Mouse (Mus musculus) layer of hippocampus, postnatal 36 days (tissue): ENCODE measurements around the gene Slc9a3r1. TPM values are rescaled to one million over a fixed set of nuclear protein-coding genes. Genes with fewer than 3 reads are reported as not detected.

Source experiments
- DNase-seq, 2 experiments: peaks; one replicate each; pipeline ENCODE4 v3.0.0; 2022
- total RNA-seq, 2 experiments: library from RNA; stranded (reverse); gene quantifications; 2 replicates each; pipeline ENCODE4 v1.2.3; 2021

The Slc9a3r1 gene
- 10 to 100 TPM; 72.1 to 73.7 TPM for total RNA-seq

DNA sequence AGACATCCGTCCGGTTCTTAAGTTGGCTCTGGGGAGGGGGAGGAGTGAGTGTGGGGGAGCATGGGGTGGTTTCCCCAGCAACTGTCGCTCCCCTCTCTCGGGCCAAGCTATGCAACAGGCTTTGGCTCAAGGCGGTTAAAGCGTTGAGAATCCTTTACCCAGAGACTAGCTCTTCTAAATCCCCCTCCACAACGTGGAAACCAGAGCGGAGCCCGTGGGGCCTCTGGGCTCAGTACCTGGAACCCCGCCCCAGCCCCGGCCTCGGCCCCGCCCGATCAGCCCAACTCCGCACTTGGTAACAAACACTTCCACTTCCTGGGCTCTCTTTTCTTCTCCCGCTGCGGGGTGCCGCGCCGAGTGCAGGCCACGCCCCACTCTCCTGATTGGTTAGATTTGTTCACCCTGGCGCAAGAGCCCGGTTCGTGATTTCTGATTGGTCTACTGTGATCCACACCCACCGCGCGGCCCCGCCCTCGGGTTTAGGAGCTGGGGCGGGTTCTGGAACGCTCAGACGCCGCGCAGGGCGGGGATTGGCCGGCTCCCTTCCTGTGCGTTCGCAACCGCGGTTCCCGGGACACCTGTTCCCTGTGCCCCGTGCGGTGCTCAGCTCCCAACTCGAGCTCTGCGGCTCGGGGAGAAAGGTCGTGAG lies at the start of gene Slc9a3r1:
Gene Slc9a3r1 (plus strand): TSS at position 510 of the 649 bp plus-strand sequence.
- DNase-seq: peak; percentile 91 to 93

DNA sequence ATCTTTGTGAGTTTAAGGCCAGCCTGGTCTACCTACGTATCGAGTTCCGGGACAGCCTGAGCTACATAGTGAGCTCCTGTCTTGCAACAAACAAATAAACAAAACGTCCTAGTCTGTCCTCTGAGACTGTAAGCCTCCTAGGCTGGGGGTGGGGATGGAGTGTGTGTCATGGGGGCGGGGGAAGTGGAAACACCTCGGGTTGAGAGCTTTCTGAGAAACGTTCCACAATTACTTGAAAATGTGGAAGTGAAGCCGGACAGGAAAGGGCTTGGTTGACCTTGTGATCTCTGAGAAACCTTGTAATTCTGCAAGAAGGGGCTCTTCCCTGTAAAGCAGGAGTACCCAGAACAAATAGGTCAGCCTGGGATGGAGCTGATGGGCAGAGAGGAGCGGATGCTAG lies 43.7 kb upstream of the Slc9a3r1 start:
- no peak for DNase-seq

GRCm38 (mm10) chr11:115128483-115128882 lies 34.7 kb upstream of the Slc9a3r1 start:
- DNase-seq: no peak

- no peak for DNase-seq
Measured at GRCm38 (mm10) chr11:115129508-115130126, 33.5 kb upstream of the Slc9a3r1 start.

DNA sequence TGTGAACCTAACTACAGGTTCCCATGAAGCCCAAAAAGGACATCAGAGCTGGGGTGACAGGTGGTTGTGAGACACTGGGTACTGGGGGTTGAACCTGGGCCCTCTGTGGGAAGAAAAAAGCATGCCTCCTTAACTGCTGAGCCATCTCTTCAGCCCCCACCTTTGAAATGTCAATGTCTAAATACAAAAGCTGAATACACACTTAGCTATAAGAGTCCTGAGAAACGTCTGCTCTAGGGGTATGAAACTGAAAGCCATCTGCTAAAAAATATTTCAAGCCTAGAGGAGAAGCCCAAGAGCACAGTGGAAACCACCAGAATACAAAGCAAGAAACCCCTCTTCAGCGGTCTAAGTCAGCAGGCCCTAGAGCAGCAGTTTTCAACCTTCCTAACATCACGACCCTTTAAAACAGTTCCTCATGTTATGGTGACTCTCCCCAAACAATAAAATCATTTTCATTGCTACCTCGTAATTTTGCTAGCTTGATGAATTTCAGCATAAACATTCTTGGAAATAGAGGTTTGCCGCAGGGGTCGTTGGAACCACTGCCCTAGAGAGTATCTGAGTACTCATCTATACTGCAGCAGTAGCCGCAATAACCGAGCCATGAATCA lies 31.3 kb upstream of the Slc9a3r1 start:
- DNase-seq: no peak

GRCm38 (mm10) chr11:115133800-115134199 lies 29.3 kb upstream of the Slc9a3r1 start, which contains the start of gene Cd300lf:
Gene Cd300lf (minus strand): TSS chr11:115133992.
- DNase-seq: no peak

DNA sequence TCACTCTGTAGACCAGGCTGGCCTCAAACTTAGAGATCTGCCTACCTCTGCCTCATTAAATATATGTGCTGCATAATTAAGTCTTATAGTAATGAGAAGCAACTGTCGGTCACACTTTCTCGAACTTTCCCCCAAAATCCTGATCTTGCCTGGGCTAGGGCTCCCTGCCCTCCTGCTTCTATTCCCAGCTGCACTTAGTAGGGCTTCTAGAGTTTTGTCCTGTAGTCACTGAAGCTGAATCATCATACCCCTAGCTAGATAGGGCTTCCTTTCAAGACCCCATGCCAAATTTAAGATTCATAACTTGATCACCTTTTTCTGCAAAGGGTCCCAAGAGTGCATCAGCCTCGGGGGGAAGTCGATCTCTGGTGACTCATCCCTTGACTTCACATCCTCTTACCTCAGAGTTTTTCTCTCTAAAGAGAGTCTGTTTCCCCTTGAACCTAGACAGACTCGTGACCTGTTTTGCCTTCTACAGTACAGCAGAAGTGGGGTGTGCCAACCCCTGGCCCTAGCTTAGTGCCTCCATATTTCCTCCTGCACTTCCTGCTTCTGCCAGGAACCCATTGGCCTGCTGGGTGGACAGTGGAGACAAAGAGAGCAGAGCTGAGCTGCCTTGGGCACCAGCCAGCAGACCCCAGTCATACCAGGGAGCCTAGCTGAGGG lies 24.4 kb upstream of the Slc9a3r1 start:
- DNase-seq: no peak

DNA sequence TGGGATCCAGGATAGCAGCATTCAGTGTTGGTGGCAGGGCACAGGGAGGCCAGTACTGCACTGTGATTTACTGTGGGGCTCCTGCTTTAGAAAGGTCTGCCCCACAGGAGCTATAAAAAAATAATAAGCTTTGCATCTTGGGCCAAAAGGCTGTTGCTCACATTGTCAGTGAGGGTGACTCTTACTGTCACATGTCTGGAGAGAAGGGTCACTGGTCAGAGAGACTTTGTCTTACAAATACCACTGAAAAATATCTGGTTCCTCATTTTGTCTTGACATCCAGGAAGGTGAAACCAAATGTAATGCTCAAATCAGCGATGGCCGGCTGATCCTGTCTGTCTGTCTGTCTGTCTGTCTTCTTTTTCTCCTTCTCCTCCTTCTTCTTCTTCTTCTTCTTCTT lies 21.2 kb upstream of the Slc9a3r1 start:
- DNase-seq: no peak

DNA sequence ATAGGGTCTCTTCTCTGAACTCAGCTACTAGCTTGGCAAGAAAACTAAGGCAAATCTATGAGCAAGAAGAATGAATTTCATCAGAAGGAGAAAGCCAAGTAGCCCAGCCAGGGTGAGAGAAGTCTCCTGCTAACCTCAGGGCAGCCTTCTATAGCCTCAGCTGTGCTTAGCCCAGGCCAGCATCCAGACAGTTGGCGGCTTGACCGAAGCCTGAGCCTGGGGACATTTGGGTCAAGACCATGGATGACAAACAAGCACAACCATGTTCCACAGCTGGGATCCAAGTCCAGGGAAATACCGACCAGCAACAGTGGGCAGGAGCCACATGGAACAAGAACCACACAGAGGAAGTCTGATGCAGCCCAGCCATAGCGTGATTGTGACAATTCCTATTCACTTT lies 15.3 kb upstream of the Slc9a3r1 start:
- no peak for DNase-seq

- no peak for DNase-seq
Measured at GRCm38 (mm10) chr11:115150741-115151254, 12.3 kb upstream of the Slc9a3r1 start.

- no peak for DNase-seq
Measured at GRCm38 (mm10) chr11:115151755-115152429, 11.2 kb upstream of the Slc9a3r1 start.

DNA sequence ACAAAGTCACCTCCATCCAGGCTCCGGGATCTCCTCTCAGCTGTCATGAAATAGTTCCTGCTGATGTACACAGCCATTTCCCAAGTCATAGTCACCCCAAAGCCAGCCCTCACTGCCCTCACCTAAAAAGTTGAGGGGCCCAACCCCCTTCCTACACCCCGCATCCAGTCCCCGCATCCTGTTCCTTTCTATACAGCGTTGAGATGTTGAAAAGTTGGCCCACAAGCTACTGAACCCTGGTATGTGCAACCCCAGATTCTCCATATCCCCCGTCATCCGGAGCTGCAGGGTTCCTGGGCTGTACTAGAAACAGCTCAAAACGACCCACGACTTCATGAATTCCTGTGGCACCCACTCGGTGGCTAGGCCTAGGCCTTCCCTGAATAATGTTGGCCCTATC lies 10.1 kb upstream of the Slc9a3r1 start:
- no peak for DNase-seq

DNA sequence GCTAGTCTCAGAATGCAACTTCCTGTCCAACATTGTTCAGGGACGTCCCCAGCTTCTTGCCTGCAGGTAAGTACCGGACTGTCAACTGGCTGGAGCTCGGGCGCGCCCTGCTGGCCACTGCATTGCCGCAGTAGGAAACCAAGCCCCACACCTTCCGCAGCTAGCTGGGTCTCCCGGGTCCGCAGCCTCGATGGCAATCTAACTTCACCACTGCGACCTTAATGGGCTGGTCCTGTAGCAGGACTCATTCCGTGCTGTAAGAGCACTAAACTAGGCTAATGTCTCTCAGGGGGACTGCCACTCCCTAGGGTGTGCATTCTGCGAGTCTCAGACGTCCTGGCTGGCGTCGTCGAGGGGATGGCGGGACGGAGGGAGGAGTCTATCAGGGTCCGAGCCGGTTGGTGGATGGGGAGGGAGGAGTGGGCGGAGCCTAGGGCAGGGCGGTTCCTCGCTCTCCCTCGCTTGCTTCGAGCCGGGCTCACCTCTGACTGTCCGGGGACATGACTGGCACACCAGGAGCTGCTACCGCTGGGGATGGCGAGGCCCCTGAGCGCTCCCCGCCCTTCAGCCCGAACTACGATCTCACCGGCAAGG lies 9.3 kb upstream of the Slc9a3r1 start:
- DNase-seq: peak; percentile 43 to 51

GRCm38 (mm10) chr11:115155053-115155634 lies 8.0 kb upstream of the Slc9a3r1 start:
- no peak for DNase-seq

GRCm38 (mm10) chr11:115157933-115158719 lies 5.0 kb upstream of the Slc9a3r1 start:
- no peak for DNase-seq

GRCm38 (mm10) chr11:115160016-115160797 lies 2.9 kb upstream of the Slc9a3r1 start:
- DNase-seq: peak in 1 of 2 experiments; percentile 54

GRCm38 (mm10) chr11:115160883-115161577 lies 2.1 kb upstream of the Slc9a3r1 start:
- DNase-seq: peak; percentile 53 to 62

- DNase-seq: no peak
Measured at GRCm38 (mm10) chr11:115161578-115162204, 1.4 kb upstream of the Slc9a3r1 start.

- no peak for DNase-seq
Measured at GRCm38 (mm10) chr11:115162205-115162601, 938 bp upstream of the Slc9a3r1 start.
